Mouse (Mus musculus) hindbrain, embryonic 16.5 days (tissue): ENCODE measurements around the gene Thap3. TPM values are rescaled to one million over a fixed set of nuclear protein-coding genes. Genes with fewer than 3 reads are reported as not detected.

Source experiments
- ATAC-seq: fragments of 200-750 bp; cut with Nextera tagmentation; 2 replicates; pipeline ENCODE4 v1.8.0; 2017; ENCODE audit warnings: moderate TSS enrichment, moderate library complexity
- H3K27ac ChIP-seq: fragments of 300-500 bp; sonication (generic); 2 replicates; pipeline ENCODE4 v1.5.1; 2014; ENCODE audit warnings: low read depth, mild to moderate bottlenecking, control low read depth, low read length, moderate library complexity
- H3K27me3 ChIP-seq: fragments of 300-500 bp; sonication (generic); replicated peaks from 2 replicates; pipeline ENCODE4 v1.6.1; 2014; ENCODE audit warnings: low read length; ENCODE audit not compliant: control insufficient read depth, insufficient read depth
- H3K36me3 ChIP-seq: fragments of 300-500 bp; sonication (generic); 2 replicates; pipeline ENCODE4 v1.6.1; 2014; ENCODE audit warnings: mild to moderate bottlenecking, low read length, moderate library complexity, mixed read lengths; ENCODE audit not compliant: control insufficient read depth, insufficient read depth
- H3K4me1 ChIP-seq: fragments of 300-500 bp; sonication (generic); 2 replicates; pipeline ENCODE4 v1.6.1; 2014; ENCODE audit warnings: low read depth, low read length; ENCODE audit not compliant: control insufficient read depth, insufficient read depth
- H3K4me2 ChIP-seq: fragments of 300-500 bp; sonication (generic); 2 replicates; pipeline ENCODE4 v1.6.1; 2014; ENCODE audit warnings: mild to moderate bottlenecking, low read length, control low read depth, moderate library complexity
- H3K4me3 ChIP-seq: fragments of 300-500 bp; sonication (generic); 2 replicates; pipeline ENCODE4 v1.5.1; 2014; ENCODE audit warnings: mild to moderate bottlenecking, low read length, control low read depth, moderate library complexity
- H3K9ac ChIP-seq: fragments of 300-500 bp; sonication (generic); 2 replicates; pipeline ENCODE4 v1.6.1; 2014; ENCODE audit warnings: low read depth, mild to moderate bottlenecking, control low read depth, low read length, moderate library complexity
- H3K9me3 ChIP-seq: fragments of 300-500 bp; sonication (generic); 2 replicates; pipeline ENCODE4 v1.6.1; 2014; ENCODE audit warnings: mild to moderate bottlenecking, low read length, moderate library complexity; ENCODE audit not compliant: control insufficient read depth
- WGBS: fragments of 180-500 bp; shearing (Covaris S2); extraction: QIAGEN DNeasy Blood & Tissue Kit; methylation state at CpG from one replicate; pipeline ENCODE4 v1.1.7; 2014; 5-methylcytosine and 5-hydroxymethylcytosine counted together
- polyA plus RNA-seq: library from polyadenylated mRNA; unstranded; fragments of >200 nt; fragmentation: Nextera tagmentation; extraction: Ambion mirVana; gene quantifications from 2 replicates; pipeline ENCODE4 v1.2.1, GENCODE M21; 2015

Gene Thap3
- polyA plus RNA-seq, 1 experiment from 2014 or later, result 35.7 TPM

- H3K4me2 ChIP-seq, result peak overlapping the region; percentile 99
- H3K9ac ChIP-seq, result peak overlapping the region; percentile 74
- H3K4me1 ChIP-seq, result peaks cover 29% of the 10 kb centered on the region
- H3K9me3 ChIP-seq, result no peaks in the 10 kb centered on the region
- H3K27me3 ChIP-seq, result peaks cover 8% of the 10 kb centered on the region
- WGBS, result 10% methylated on average over 13 of the region's 13 CpGs
- no peak overlapping the region for H3K27ac ChIP-seq
- no peak for ATAC-seq
- H3K4me3 ChIP-seq, result peak overlapping the region; percentile 78
- H3K36me3 ChIP-seq, result peaks cover 9% of the 10 kb centered on the region; the same call in 1 of the 2 replicates
Measured at GRCm38 (mm10) chr4:152010707-152011134, 21.9 kb upstream of the Thap3 start.

- H3K4me3 ChIP-seq, result peak overlapping the region; percentile 78
- peaks cover 8% of the 10 kb centered on the region for H3K27me3 ChIP-seq
- H3K9ac ChIP-seq, result peak overlapping the region; percentile 74
- 2% methylated on average over 10 of the region's 10 CpGs for WGBS
- no peak overlapping the region for H3K27ac ChIP-seq
- peaks cover 29% of the 10 kb centered on the region for H3K4me1 ChIP-seq
- H3K36me3 ChIP-seq, result peaks cover 4% of the 10 kb centered on the region; the same call in 1 of the 2 replicates
- H3K9me3 ChIP-seq, result no peaks in the 10 kb centered on the region
- peak overlapping the region; percentile 99 for H3K4me2 ChIP-seq
- 0 out of 2 replicates have a peak, but pooled peaks have one; percentile 10 for ATAC-seq
Measured at GRCm38 (mm10) chr4:152010091-152010706, 21.4 kb upstream of the Thap3 start.

- under 1% methylated on average over 79 of the region's 115 CpGs for WGBS
- peak overlapping the region; percentile 74 for H3K9ac ChIP-seq
- no peaks in the 10 kb centered on the region for H3K36me3 ChIP-seq
- H3K27me3 ChIP-seq, result peaks cover 8% of the 10 kb centered on the region
- H3K27ac ChIP-seq, result peak overlapping the region; percentile 82
- peaks cover 29% of the 10 kb centered on the region for H3K4me1 ChIP-seq
- H3K4me2 ChIP-seq, result peak overlapping the region; percentile 99
- peak overlapping the region; percentile 78 for H3K4me3 ChIP-seq
- no peaks in the 10 kb centered on the region for H3K9me3 ChIP-seq
- ATAC-seq, result peak; percentile 77
Measured at GRCm38 (mm10) chr4:152009076-152010051, 20.6 kb upstream of the Thap3 start.

GRCm38 (mm10) chr4:152008622-152009075 is 19.9 kb upstream of the Thap3 start, which contains the start of gene Klhl21:
Klhl21 (plus strand) TSS chr4:152008803.
- Histone ChIP-seq H3K4me2 (peak within 1 kb of the TSS; percentile 99), H3K9ac (peak within 1 kb of the TSS; percentile 74), H3K36me3 (no peaks in the 10 kb centered on the region), H3K27me3 (peaks cover 8% of the 10 kb centered on the region), H3K4me3 (peak within 1 kb of the TSS; percentile 78), H3K4me1 (peaks cover 29% of the 10 kb centered on the region), H3K9me3 (no peaks in the 10 kb centered on the region), H3K27ac (peak within 1 kb of the TSS; percentile 82)
- WGBS, result under 1% methylated on average over 34 of the region's 45 CpGs
- peak; percentile 90 for ATAC-seq

- peak overlapping the region; percentile 41 for H3K27ac ChIP-seq
- peak overlapping the region; percentile 78 for H3K4me3 ChIP-seq
- no peak for ATAC-seq
- peaks cover 8% of the 10 kb centered on the region for H3K27me3 ChIP-seq
- H3K4me1 ChIP-seq, result peaks cover 29% of the 10 kb centered on the region
- H3K4me2 ChIP-seq, result peak overlapping the region; percentile 99
- H3K9ac ChIP-seq, result peak overlapping the region; percentile 74
- 1% methylated on average over 14 of the region's 14 CpGs for WGBS
- H3K9me3 ChIP-seq, result no peaks in the 10 kb centered on the region
- no peaks in the 10 kb centered on the region for H3K36me3 ChIP-seq
Measured at GRCm38 (mm10) chr4:152008148-152008500, 19.3 kb upstream of the Thap3 start.

GRCm38 (mm10) chr4:152007481-152008147 is 18.8 kb upstream of the Thap3 start:
- H3K4me1 ChIP-seq, result peaks cover 29% of the 10 kb centered on the region
- H3K36me3 ChIP-seq, result no peaks in the 10 kb centered on the region
- H3K4me3 ChIP-seq, result peak overlapping the region; percentile 78
- ATAC-seq, result no peak
- H3K9me3 ChIP-seq, result no peaks in the 10 kb centered on the region
- peak overlapping the region; percentile 99 for H3K4me2 ChIP-seq
- H3K27me3 ChIP-seq, result peaks cover 8% of the 10 kb centered on the region
- WGBS, result 7% methylated on average over 8 of the region's 8 CpGs
- peak overlapping the region; percentile 74; the same call in 1 of the 2 replicates for H3K9ac ChIP-seq
- peak overlapping the region; percentile 41 for H3K27ac ChIP-seq

GRCm38 (mm10) chr4:152006812-152007211 is 18.0 kb upstream of the Thap3 start:
- Histone ChIP-seq H3K27ac (no peak overlapping the region), H3K27me3 (peaks cover 8% of the 10 kb centered on the region), H3K4me1 (peaks cover 28% of the 10 kb centered on the region), H3K36me3 (no peaks in the 10 kb centered on the region), H3K9me3 (no peaks in the 10 kb centered on the region), H3K4me2 (no peak overlapping the region), H3K9ac (no peak overlapping the region), H3K4me3 (no peak overlapping the region)
- WGBS, result 14% methylated on average over 3 of the region's 3 CpGs
- no peak for ATAC-seq

GRCm38 (mm10) chr4:152006137-152006536 is 17.3 kb upstream of the Thap3 start:
- H3K36me3 ChIP-seq, result no peaks in the 10 kb centered on the region
- peaks cover 8% of the 10 kb centered on the region for H3K27me3 ChIP-seq
- H3K4me3 ChIP-seq, result no peak overlapping the region
- ATAC-seq, result no peak
- H3K4me2 ChIP-seq, result no peak overlapping the region
- no peak overlapping the region for H3K27ac ChIP-seq
- no peaks in the 10 kb centered on the region for H3K9me3 ChIP-seq
- H3K4me1 ChIP-seq, result peaks cover 26% of the 10 kb centered on the region
- 79% methylated on average over 6 of the region's 6 CpGs for WGBS
- no peak overlapping the region for H3K9ac ChIP-seq
